ENCODE assay signal across 9 mouse cellular contexts in the genomic region with DNA sequence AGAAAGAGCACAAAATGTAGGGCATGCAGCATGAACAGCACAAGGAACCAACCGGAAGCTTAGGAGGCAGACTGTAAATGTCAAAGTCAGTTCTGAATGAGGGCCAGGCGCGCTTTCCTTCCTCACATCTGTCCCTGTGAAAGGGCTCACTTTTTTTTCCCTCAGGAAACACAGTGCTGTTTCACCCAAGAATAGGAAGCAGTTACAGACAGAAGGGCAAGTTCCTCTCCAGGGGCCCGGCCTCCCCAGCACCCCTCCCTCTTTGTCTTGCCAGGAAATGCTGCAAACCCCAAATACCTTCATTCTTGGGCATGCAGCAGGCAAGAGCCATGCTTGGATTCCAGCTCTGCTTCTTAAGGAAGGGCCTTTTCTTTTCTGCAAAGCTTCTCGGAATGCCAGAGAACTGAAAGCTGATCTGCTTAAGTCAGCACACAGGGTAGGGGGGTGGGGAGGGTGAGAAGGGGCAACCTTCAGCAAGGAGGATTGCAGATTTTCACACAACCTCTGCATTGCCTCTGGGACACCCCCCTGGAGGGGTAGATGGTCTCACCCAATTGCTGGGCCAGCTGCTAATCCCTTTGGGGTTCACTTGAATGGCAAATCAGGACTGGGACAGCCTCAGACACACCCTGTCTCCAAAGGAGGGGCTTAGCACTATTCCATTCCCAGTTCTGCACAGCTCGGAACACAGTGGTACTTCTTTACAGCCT.
DNase-seq lines count a peak whose midpoint lies in the region; ATAC-seq and TF ChIP-seq lines count a peak whose summit lies in the region.
"Had no signal": no experiment of that assay in that cellular context is flagged by ENCODE, and none has a peak within 500 bp of the region (broad histone marks: within the 10 kb centered on the region; RNA-seq: fewer than 3 reads in every experiment).

No protein-coding gene starts in this region.

- H3K9ac ChIP-seq in heart, postnatal 0 days (replicated peaks; ENCODE audit: low read depth, low read length), result no peak overlapping the region

- 0 out of 2 replicates have a peak, but pooled peaks have one; percentile 10 for ATAC-seq in cerebellum, adult (ENCODE audit: insufficient number of reproducible peaks, low FRiP score, low TSS enrichment)
- ATAC-seq in heart, postnatal 0 days (ENCODE audit: insufficient read depth, low read depth), result no peak

- no peak for DNase-seq in cerebellum, adult 9-11 months
- DNase-seq in brain, adult 2 months (ENCODE audit: low read depth, low spot score), result peak; percentile 17
- peak; percentile 16 for DNase-seq in heart, postnatal 0 days (ENCODE audit: low spot score)
- peak; percentile 13 to 34 for DNase-seq in lung, postnatal 4 days
- DNase-seq in adrenal gland, postnatal 36 days, result no peak
- no peak for DNase-seq in left cerebral cortex, postnatal 4 days
- no peak for DNase-seq in right cerebral cortex, postnatal 14 days

- no peaks in the 10 kb centered on the region; the same call in 1 of the 2 replicates for H3K27me3 ChIP-seq in heart, postnatal 0 days (ENCODE audit: control insufficient read depth, insufficient read depth, low read length)

- no peaks in the 10 kb centered on the region for H3K4me1 ChIP-seq in heart, postnatal 0 days (ENCODE audit: control insufficient read depth, insufficient read depth)

- H3K9me3 ChIP-seq in heart, postnatal 0 days (replicated peaks; ENCODE audit: control insufficient read depth, low read length), result no peaks in the 10 kb centered on the region

- H3K36me3 ChIP-seq in heart, postnatal 0 days (replicated peaks; ENCODE audit: control insufficient read depth, insufficient read depth, low read length), result no peaks in the 10 kb centered on the region

- no peak overlapping the region for H3K27ac ChIP-seq in heart, postnatal 0 days (ENCODE audit: low read depth)

- TF ChIP-seq EP300 in heart, postnatal 0 days (IDR thresholded peaks at IDR 0.05; ENCODE audit: low read depth), result no peak

- WGBS in heart, postnatal 0 days, result 41% methylated on average over 6 of the region's 6 CpGs

- no peak overlapping the region for H3K4me3 ChIP-seq in heart, postnatal 0 days (ENCODE audit: low read depth, low read length)
- H3K4me3 ChIP-seq: erythroblast, embryonic 14.5 days had no signal

- TF ChIP-seq CTCF in heart, postnatal 0 days (IDR thresholded peaks at IDR 0.05; ENCODE audit: low read depth), result no peak

- intact Hi-C loops in left cerebral cortex, postnatal 4 days (cut with DNase I), result no loop called here

- no peak overlapping the region; the same call in 1 of the 2 replicates for H3K4me2 ChIP-seq in heart, postnatal 0 days (ENCODE audit: low read depth, low read length)

Comparison
In these comparisons a context has a peak if more than half of its experiments do, and no peak if none do; other contexts are left out.
1. DNase-seq: peak in brain, adult 2 months (single experiment), heart, postnatal 0 days (single experiment) and lung, postnatal 4 days (2 of 2); none in cerebellum, adult 9-11 months (single experiment), adrenal gland, postnatal 36 days (0 of 2), left cerebral cortex, postnatal 4 days (single experiment) and right cerebral cortex, postnatal 14 days (single experiment).